Mouse (Mus musculus) intestine, embryonic 16.5 days (tissue): ENCODE measurements around the gene Prdm16. TPM values are rescaled to one million over a fixed set of nuclear protein-coding genes. Genes with fewer than 3 reads are reported as not detected.

ENCODE experiments used
- ATAC-seq: fragments of 200-750 bp; cut with Nextera tagmentation; 2 replicates; pipeline ENCODE4 v1.8.0; 2017; ENCODE audit warnings: moderate TSS enrichment, moderate library complexity
- H3K27ac ChIP-seq: fragments of 300-500 bp; sonication (generic); 2 replicates; pipeline ENCODE4 v1.5.1; 2014; ENCODE audit warnings: mild to moderate bottlenecking, low read length
- H3K27me3 ChIP-seq: fragments of 300-500 bp; sonication (generic); replicated peaks from 2 replicates; pipeline ENCODE4 v1.6.1; 2014; ENCODE audit warnings: low read length, control low read depth, mixed read lengths; ENCODE audit not compliant: control insufficient read depth, insufficient read depth
- H3K36me3 ChIP-seq: fragments of 300-500 bp; sonication (generic); 2 replicates; pipeline ENCODE4 v1.6.1; 2014; ENCODE audit warnings: low read length, control low read depth; ENCODE audit not compliant: control insufficient read depth, insufficient read depth
- H3K4me1 ChIP-seq: fragments of 300-500 bp; sonication (generic); 2 replicates; pipeline ENCODE4 v1.6.1; 2014; ENCODE audit warnings: low read length, control low read depth, mixed read lengths; ENCODE audit not compliant: control insufficient read depth, insufficient read depth
- H3K4me2 ChIP-seq: fragments of 300-500 bp; sonication (generic); 2 replicates; pipeline ENCODE4 v1.6.1; 2014; ENCODE audit warnings: low read depth, low read length, control low read depth
- H3K4me3 ChIP-seq: fragments of 300-500 bp; sonication (generic); 2 replicates; pipeline ENCODE4 v1.5.1; 2014; ENCODE audit warnings: mild to moderate bottlenecking, low read length
- H3K9ac ChIP-seq: fragments of 300-500 bp; sonication (generic); 2 replicates; pipeline ENCODE4 v1.6.1; 2014; ENCODE audit warnings: low read depth, low read length
- H3K9me3 ChIP-seq: fragments of 300-500 bp; sonication (generic); 2 replicates; pipeline ENCODE4 v1.6.1; 2016; ENCODE audit warnings: low read length, control low read depth; ENCODE audit not compliant: control insufficient read depth
- WGBS: fragments of 180-500 bp; shearing (Covaris S2); extraction: QIAGEN DNeasy Blood & Tissue Kit; methylation state at CpG from one replicate; pipeline ENCODE4 v1.1.7; 2014; 5-methylcytosine and 5-hydroxymethylcytosine counted together
- polyA plus RNA-seq: library from polyadenylated mRNA; unstranded; fragments of >200 nt; fragmentation: Nextera tagmentation; extraction: Ambion mirVana; gene quantifications from 2 replicates; pipeline ENCODE4 v1.2.1, GENCODE M21; 2015

Gene Prdm16
- polyA plus RNA-seq, 1 experiment from 2014 or later: 17.6 TPM

GRCm38 (mm10) chr4:154539703-154540102 is 97.0 kb downstream of the Prdm16 start:
- Histone ChIP-seq H3K4me2 (no peak overlapping the region), H3K27ac (no peak overlapping the region), H3K9me3 (no peaks in the 10 kb centered on the region), H3K9ac (no peak overlapping the region), H3K36me3 (no peaks in the 10 kb centered on the region), H3K27me3 (0 out of 2 replicates have a peak, but pooled peaks cover 3% of the 10 kb centered on the region), H3K4me3 (no peak overlapping the region), H3K4me1 (peaks cover 34% of the 10 kb centered on the region)
- ATAC-seq: no peak
- 49% methylated on average over 12 of the region's 12 CpGs for WGBS

- H3K27me3 ChIP-seq: no peaks in the 10 kb centered on the region
- H3K27ac ChIP-seq: no peak overlapping the region
- no peak for ATAC-seq
- no peak overlapping the region for H3K4me3 ChIP-seq
- WGBS: 84% methylated on average over 4 of the region's 4 CpGs
- H3K4me2 ChIP-seq: no peak overlapping the region
- H3K9ac ChIP-seq: no peak overlapping the region
- H3K36me3 ChIP-seq: no peaks in the 10 kb centered on the region
- no peaks in the 10 kb centered on the region for H3K9me3 ChIP-seq
- H3K4me1 ChIP-seq: peaks cover 27% of the 10 kb centered on the region
Measured at GRCm38 (mm10) chr4:154538727-154539126, 97.9 kb downstream of the Prdm16 start.

GRCm38 (mm10) chr4:154536110-154536509 is 100.6 kb downstream of the Prdm16 start:
- 65% methylated on average over 5 of the region's 5 CpGs for WGBS
- Histone ChIP-seq H3K9me3 (no peaks in the 10 kb centered on the region), H3K9ac (no peak overlapping the region), H3K4me1 (peaks cover 7% of the 10 kb centered on the region), H3K36me3 (no peaks in the 10 kb centered on the region), H3K27me3 (no peaks in the 10 kb centered on the region), H3K4me2 (no peak overlapping the region), H3K27ac (no peak overlapping the region), H3K4me3 (no peak overlapping the region)
- ATAC-seq: peak; percentile 45; the same call in 1 of the 2 replicates

GRCm38 (mm10) chr4:154531368-154531767 is 105.3 kb downstream of the Prdm16 start:
- H3K9me3 ChIP-seq: no peaks in the 10 kb centered on the region
- no peak overlapping the region for H3K9ac ChIP-seq
- 39% methylated on average over 4 of the region's 4 CpGs for WGBS
- H3K4me2 ChIP-seq: no peak overlapping the region
- H3K27me3 ChIP-seq: no peaks in the 10 kb centered on the region
- no peak overlapping the region for H3K27ac ChIP-seq
- no peak for ATAC-seq
- no peaks in the 10 kb centered on the region for H3K36me3 ChIP-seq
- no peak overlapping the region for H3K4me3 ChIP-seq
- peaks cover 5% of the 10 kb centered on the region for H3K4me1 ChIP-seq

GRCm38 (mm10) chr4:154530336-154530735 is 106.3 kb downstream of the Prdm16 start:
- ATAC-seq: no peak
- no peaks in the 10 kb centered on the region for H3K27me3 ChIP-seq

GRCm38 (mm10) chr4:154527506-154527905 is 109.2 kb downstream of the Prdm16 start:
- no peak overlapping the region for H3K9ac ChIP-seq
- no peak overlapping the region for H3K27ac ChIP-seq
- H3K4me3 ChIP-seq: no peak overlapping the region
- WGBS: 64% methylated on average over 9 of the region's 9 CpGs
- peaks cover 10% of the 10 kb centered on the region for H3K4me1 ChIP-seq
- no peak for ATAC-seq
- no peaks in the 10 kb centered on the region for H3K9me3 ChIP-seq
- H3K27me3 ChIP-seq: no peaks in the 10 kb centered on the region
- H3K4me2 ChIP-seq: no peak overlapping the region
- no peaks in the 10 kb centered on the region for H3K36me3 ChIP-seq

More at GRCm38 (mm10) chr4:154530336-154530735, 106.3 kb downstream of the Prdm16 start:
- no peak overlapping the region for H3K4me3 ChIP-seq
- no peak overlapping the region for H3K27ac ChIP-seq
- no peak overlapping the region for H3K9ac ChIP-seq
- no peaks in the 10 kb centered on the region for H3K9me3 ChIP-seq
- peaks cover 5% of the 10 kb centered on the region for H3K4me1 ChIP-seq
- WGBS: 64% methylated on average over 7 of the region's 7 CpGs
- H3K4me2 ChIP-seq: no peak overlapping the region
- no peaks in the 10 kb centered on the region for H3K36me3 ChIP-seq

GRCm38 (mm10) chr4:154526351-154526786 is 110.3 kb downstream of the Prdm16 start:
- Histone ChIP-seq H3K36me3 (no peaks in the 10 kb centered on the region), H3K9me3 (no peaks in the 10 kb centered on the region), H3K9ac (no peak overlapping the region), H3K27me3 (no peaks in the 10 kb centered on the region), H3K4me2 (no peak overlapping the region), H3K4me3 (no peak overlapping the region), H3K4me1 (peaks cover 5% of the 10 kb centered on the region), H3K27ac (no peak overlapping the region)
- 71% methylated on average over 6 of the region's 6 CpGs for WGBS
- no peak for ATAC-seq

GRCm38 (mm10) chr4:154523898-154524297 is 112.8 kb downstream of the Prdm16 start:
- no peak overlapping the region for H3K4me3 ChIP-seq
- no peaks in the 10 kb centered on the region for H3K36me3 ChIP-seq
- H3K9ac ChIP-seq: no peak overlapping the region
- 37% methylated on average over 17 of the region's 17 CpGs for WGBS
- no peak overlapping the region for H3K27ac ChIP-seq
- no peaks in the 10 kb centered on the region for H3K9me3 ChIP-seq
- no peak overlapping the region for H3K4me2 ChIP-seq
- H3K27me3 ChIP-seq: no peaks in the 10 kb centered on the region
- H3K4me1 ChIP-seq: peaks cover 10% of the 10 kb centered on the region
- no peak for ATAC-seq

- no peak overlapping the region for H3K4me2 ChIP-seq
- H3K9ac ChIP-seq: no peak overlapping the region
- H3K27ac ChIP-seq: no peak overlapping the region
- H3K36me3 ChIP-seq: no peaks in the 10 kb centered on the region
- no peak overlapping the region for H3K4me3 ChIP-seq
- no peaks in the 10 kb centered on the region for H3K9me3 ChIP-seq
- WGBS: 85% methylated on average over 7 of the region's 7 CpGs
- H3K4me1 ChIP-seq: peaks cover 19% of the 10 kb centered on the region
- H3K27me3 ChIP-seq: no peaks in the 10 kb centered on the region
- no peak for ATAC-seq
Measured at GRCm38 (mm10) chr4:154521881-154522676, 114.6 kb downstream of the Prdm16 start.
